Mouse (Mus musculus) c-Kit-positive CD71-positive TER-119-negative erythroid progenitor cells, embryonic 14.5 days (primary cell): Measurements from ENCODE around the gene Erg.

Source experiments
- DNase-seq: peaks from one replicate; pipeline ENCODE4 v3.0.0-alpha.2; 2013; ENCODE audit warnings: low read depth

The Erg gene

DNA sequence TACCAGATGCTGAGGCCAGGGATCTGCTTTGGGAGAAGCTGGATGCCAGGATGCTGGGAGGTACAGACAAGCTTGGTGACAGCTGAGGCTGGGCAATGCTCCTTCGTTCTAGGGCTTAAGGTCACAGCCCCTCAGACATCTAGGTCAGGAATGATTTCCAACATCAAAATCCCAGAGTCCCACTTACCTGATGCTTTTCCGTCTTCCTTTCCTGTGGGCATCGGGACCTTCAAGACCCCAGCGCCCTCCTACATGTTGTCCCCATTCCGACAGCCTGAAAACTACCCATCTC lies at the start of gene Erg:
Gene Erg (minus strand): TSS at position 283 of the 292 bp plus-strand sequence.
- DNase-seq, result no peak

DNA sequence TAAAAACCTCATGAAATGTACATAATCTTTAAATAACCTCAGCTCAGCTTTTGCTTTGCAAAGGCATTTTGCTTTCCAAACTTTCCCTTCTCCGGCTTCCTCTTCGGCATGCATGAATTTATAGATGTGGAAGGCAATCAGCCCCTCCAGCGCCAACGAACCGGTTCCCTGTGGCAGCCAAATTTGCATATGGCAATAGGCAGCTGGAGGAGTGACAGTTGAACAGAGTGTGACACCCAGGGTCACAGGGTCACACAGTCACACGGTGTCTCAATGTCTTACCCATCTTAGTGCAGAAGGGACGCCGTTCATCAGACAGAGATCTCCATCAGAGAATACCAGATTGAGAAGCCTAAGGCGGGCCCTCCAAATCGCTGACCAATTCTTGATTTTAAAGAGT lies 45.4 kb upstream of the Erg start:
- no peak for DNase-seq

DNA sequence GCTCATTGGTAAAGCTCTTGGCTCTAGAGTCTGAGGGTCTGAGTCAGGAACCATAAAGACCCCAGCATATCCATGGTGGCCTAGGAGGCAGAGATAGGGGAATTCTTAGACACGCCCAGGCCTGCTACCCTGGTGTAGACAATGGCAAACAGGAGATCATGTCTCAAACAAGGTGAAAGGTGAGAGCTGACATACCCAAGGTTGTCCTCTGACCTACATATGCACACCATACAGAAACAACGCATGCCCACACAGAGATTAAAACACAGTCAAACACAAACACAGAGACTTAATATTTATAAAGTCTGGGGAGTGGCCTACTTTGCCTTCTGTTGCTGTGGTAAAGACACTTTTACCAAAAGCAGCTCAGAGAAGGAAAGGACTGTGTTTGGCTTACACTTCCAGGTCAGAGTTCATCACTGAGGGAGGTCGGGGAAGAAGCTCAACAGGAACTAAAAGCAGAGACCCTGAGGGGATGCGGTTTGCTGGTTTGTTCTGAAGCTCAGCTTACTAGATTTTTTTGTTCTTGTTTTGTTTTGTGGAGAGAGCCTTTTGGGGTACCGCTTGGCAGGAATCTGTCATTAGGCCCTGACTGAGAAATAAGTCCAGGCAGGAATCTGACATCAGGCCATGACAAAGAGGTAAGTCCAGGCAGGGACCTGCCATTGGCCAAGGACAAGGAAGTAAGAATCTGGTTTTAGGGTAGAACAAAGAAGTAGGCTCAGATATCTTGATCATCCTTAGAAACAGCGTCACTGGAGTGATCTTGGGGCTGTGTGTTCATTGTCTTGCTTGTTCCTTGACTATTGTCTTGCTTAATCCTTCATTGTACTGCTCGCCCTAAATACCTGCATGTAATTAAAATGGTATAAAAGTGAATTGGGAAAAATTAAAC lies 37.7 kb upstream of the Erg start:
- DNase-seq, result no peak

GRCm38 (mm10) chr16:95623056-95623455 lies 36.7 kb upstream of the Erg start:
- no peak for DNase-seq

DNA sequence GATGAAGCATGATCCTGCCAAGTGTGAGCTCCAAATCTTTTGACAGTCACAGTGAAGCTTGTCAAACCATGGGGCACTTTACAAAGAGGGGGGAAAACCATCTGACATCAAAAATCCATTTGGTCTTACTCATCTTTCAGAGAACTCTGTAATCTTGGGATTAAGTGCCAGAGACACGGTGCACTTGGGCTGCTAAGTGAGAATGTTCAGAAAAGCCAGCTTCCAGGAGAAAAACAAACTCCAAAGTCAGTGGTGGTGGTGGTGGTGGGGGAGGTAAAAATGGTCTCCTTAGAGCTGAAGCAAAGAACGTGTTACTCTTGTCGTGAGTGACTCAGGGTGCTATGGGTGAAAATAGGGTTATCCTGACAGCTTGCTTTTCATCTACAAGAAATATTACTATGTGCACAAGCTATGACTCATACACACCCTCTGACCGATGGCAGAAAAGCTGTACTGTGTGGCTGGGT lies 33.5 kb upstream of the Erg start:
- no peak for DNase-seq

DNA sequence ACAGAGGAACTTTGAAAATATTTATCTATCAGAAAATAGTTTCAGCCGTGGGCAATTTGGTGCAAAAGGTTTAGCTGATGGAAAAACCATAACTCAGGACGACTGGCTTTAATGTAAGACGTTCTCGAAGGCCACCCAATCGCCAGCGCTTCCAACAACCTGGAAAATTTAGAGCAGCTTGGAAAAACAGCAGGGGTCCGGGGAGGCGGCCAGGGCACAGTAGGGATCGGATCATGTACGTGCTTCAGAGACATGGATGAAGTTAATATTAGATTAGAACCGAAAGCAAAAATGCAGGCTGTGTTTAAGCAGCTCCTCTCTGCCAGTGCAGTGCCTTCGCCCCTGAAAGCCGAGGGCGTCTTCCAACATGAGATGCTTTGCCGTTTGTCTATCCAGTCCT lies 31.8 kb upstream of the Erg start:
- DNase-seq, result no peak

DNA sequence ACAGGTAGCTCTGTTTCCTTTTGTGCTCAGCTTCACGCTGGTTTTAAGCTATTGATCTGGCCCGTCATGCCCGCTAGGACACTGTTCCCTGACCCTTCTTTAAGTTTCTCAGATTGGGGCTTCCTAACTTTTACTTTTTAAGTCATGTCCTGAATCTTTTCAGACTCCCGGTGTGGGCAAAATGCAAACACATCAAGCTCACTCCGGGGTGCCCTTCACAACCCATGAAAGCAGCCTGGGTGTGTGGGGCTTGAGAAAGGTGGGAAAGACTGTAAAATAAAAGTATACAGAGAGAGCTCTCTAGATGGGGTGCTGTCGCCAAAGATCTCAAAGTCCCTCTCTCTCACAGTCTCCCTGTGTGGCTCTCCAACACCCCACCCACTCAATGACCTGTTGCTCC lies 31.3 kb upstream of the Erg start:
- DNase-seq, result no peak

DNA sequence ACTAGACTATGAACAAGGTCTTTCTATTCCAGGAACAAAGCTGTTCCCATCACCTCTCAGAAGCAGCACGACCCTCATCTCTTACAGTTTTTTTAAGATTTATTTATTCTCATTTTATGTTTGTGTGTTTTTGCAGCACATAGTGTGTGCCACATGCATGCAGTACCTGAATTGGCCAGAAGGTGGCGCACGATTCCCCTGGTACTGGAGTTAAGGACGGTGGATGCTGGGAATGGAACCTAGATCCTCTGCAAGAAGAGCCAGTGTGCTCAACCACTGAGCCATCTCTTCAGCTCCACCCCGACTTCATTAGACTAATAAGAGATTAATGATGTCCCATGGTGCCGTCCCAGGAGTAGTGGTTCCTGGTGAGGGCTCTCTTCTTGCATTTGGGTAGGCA lies 29.2 kb upstream of the Erg start:
- peak; percentile 23 for DNase-seq

DNA sequence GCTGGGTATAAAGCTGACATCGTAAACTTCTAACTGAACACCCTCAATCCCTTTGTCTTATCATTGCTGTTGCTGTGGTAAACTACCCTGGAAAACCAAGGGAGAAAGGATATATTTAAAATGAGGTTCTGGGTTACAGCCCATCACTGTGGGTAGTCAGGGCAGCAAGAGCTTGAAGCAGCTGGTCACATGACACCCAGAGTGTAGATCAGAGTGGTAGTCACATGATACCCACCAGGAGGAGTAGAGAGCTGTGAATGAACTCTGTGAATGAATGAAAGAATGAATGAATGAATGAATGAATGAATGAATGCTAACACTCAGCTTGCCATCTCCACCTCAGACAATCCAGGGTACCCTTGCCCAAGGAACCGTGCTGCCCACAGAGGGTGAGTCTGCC lies 28.1 kb upstream of the Erg start:
- no peak for DNase-seq

- no peak for DNase-seq
Measured at GRCm38 (mm10) chr16:95611982-95612746, 25.8 kb upstream of the Erg start.

- DNase-seq, result no peak
Measured at GRCm38 (mm10) chr16:95608624-95609023, 22.2 kb upstream of the Erg start.

- peak; percentile 23 for DNase-seq
Measured at GRCm38 (mm10) chr16:95605304-95605703, 18.9 kb upstream of the Erg start.

DNA sequence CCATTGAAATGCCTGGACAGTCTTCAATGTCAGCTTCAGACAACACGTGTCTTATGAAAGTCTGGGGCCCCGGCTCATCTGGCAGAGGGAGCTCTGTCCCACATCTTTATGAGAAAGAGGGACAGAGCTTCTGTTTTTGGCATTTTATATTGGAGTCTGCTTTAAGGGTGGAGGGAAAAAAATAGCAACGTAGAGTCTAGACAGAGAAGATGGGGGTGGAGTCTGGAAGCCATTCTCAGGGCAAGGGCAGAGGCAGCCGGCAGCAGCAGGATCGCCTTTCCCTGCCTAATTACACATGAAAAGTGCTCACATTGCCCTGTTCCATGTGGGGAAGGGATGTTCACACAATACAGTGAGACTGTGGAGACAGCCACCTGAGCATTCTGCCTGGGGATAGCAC lies 16.1 kb upstream of the Erg start:
- DNase-seq, result no peak

DNA sequence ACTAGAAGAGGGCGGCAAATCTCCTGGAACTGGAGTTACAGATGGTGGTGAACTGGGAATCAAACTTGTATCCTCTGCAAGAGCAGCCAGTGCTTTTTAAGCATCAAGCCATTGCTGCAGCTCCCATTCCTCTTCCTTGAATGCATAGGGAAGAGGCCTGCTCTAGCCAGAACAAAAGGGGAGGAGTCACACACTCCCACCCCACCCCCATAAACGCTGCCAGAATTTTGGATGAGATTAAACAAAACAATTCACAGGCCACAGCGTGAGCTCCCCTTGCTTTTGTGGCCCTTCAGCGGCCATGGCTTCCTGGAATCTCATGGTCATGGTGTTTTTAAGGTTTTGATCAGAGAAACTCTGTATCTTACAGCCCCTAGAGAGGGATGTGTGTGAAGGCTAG lies 15.4 kb upstream of the Erg start:
- DNase-seq, result no peak

DNA sequence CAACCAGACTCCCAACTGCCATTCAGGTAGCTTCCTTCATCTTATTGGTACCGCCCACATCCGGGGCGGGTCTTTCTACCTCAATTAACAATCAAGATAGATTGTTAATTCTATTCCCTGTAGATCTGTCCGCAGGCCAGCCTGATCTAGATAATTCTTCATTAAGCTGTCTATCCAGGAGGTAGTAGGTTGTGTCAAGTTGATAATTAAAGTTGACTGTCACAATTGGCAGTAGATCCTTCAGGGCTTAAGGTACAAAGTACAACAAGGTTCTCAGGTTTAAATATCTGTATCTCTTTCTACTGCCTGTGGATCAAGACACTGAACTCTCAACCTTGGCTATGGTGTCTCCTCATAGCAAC lies 14.8 kb upstream of the Erg start:
- DNase-seq, result no peak

GRCm38 (mm10) chr16:95600572-95601218 lies 14.3 kb upstream of the Erg start:
- no peak for DNase-seq

DNA sequence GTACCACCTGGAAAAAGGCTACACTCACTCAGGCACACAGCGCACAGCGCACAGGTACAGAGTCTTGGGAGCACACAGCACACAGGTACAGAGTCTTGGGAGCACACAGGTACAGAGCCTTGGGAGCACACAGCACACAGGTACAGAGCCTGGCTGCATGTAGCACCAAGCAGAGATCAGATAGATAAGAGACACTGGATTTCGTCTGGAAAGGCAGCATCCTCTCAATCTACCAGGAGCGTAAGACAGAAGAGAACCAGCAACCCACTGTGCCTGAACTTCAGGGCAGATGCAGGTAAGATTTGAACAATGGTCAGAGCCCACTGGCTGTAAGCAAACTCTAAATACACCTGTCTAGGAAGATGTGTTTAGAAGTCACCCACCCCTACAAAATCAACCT lies 12.5 kb upstream of the Erg start:
- no peak for DNase-seq

DNA sequence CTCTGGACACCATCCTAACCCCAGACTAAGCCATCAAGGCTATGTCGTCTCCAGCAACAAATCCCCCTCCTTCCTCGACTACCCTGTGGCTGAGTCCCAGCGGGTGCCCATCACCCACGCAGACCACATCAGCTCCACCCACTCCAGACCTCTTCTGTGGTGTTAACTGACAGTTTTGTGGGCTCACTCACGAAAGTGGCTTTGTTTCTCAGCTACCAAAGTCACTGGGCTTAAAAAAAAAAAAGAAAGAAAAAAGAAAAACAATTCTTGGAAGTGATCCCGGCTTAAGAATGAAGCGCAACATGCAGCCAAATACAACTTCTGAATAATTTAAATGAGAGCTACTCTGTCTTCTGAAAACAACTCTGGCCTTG lies 11.2 kb upstream of the Erg start:
- no peak for DNase-seq

DNA sequence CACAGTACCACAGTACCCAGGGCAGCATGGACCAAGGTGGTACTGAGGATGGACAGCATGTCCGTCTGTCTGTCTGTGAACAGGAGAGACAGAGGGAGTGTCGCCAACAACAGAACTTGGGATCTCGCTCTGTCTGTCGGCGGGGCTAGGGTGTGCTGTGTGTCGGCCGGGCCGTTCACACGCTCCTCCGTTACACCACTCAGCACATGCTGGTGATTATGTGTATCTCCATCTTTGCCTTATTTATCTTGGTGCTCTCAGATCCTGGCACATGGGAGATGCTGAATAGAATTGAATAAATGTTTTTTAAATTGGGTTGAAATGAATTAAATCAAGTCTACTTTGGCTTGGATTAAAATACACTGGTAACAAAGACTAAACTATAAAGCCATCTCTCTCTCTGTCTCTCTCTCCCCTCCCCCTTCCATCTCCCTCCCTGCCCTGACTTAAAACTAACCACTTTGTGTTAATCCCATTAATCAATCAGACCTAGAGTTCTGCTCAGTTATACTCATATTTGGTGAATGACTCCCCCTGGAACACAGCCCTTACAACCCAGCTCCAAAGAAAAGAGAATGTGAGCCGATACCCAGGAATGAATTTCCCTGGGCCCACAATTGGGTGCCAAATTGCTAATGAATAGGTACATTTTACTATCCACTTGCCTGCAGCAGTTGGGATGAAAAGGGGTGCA lies 10.6 kb upstream of the Erg start:
- DNase-seq, result no peak

GRCm38 (mm10) chr16:95588849-95589248 lies 2.5 kb upstream of the Erg start:
- no peak for DNase-seq

GRCm38 (mm10) chr16:95586726-95587125 lies 333 bp upstream of the Erg start:
- DNase-seq, result no peak

DNA sequence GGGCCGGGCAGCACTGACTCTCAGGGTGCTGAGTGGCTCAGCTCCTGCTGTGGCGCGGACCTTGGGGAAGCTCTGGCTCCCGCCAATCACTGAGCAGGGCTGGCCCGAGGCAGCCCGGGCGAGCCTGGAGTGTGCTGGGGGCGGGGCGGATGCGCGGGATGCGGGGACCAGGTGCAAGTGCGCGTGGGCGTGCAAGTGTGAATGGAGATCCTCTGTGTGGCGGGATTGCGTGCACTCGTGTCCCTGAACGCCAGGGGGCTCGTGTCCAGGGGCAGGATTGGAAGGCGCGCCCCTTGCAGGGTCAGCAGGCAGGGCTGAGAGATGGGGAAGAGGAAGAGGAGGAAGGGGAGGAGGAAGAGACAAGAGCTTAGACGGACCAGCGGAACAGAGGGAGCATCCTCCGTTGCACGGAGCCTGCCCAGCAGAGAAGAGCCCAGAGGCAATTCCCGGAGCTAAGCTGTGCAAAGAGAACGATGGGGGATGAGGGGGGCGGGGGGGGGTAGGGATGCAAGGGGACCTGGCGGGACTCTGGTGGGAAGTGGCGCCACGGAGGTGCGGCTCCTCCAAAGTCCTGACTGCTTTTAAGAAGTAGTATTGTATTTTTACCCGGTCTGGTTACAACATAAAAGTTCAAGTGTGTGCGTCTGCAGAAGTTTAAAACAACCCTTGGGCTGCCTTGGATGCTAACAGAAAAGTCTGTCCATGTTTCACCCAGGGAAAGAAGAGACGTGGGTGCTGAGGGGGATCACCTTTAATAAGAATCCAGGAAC lies 667 bp downstream of the Erg start:
- DNase-seq, result no peak
